Mouse (Mus musculus) ES-E14 (cell line): ENCODE data around the gene Fgd5. TPM values are rescaled to one million over a fixed set of nuclear protein-coding genes. Genes with fewer than 3 reads are reported as not detected.

ENCODE experiments used
- DNase-seq: peaks from one replicate; pipeline ENCODE4 v3.0.0-alpha.2; 2013; ENCODE audit warnings: low read depth, low spot score
- H3K27ac ChIP-seq: 2 replicates; pipeline ENCODE4 v1.5.1; 2012; ENCODE audit warnings: low read depth, mild to moderate bottlenecking, low read length, moderate library complexity, mixed read lengths; ENCODE audit not compliant: poor library complexity, insufficient read depth, severe bottlenecking
- H3K36me3 ChIP-seq: 2 replicates; pipeline ENCODE4 v1.6.1; 2012; ENCODE audit warnings: mild to moderate bottlenecking, low read length, moderate library complexity, mixed read lengths; ENCODE audit not compliant: control insufficient read depth, poor library complexity, insufficient read depth, severe bottlenecking
- H3K4me1 ChIP-seq, 2 experiments: fragments of 150-350 bp in 1 of 2; sonication (generic) in 1 of 2; 2 replicates each; pipeline ENCODE4 v1.6.1; 2012; ENCODE audit warnings: low read length in 2 of 2, mild to moderate bottlenecking in 1 of 2, mixed read lengths in 1 of 2; ENCODE audit not compliant: control insufficient read depth in 2 of 2, insufficient read depth in 2 of 2, poor library complexity in 1 of 2
- H3K4me3 ChIP-seq, 2 experiments: fragments of 150-350 bp in 1 of 2; sonication (generic) in 1 of 2; 2 replicates each; pipeline ENCODE4 v1.5.1; 2012; ENCODE audit warnings: low read length in 2 of 2, low read depth in 1 of 2, mild to moderate bottlenecking in 1 of 2, mixed read lengths in 1 of 2; ENCODE audit not compliant: insufficient read depth in 1 of 2, poor library complexity in 1 of 2, severe bottlenecking in 1 of 2
- H3K9ac ChIP-seq: 2 replicates; pipeline ENCODE4 v1.6.1; 2012; ENCODE audit warnings: low read depth, mild to moderate bottlenecking, low read length, mixed read lengths; ENCODE audit not compliant: poor library complexity, insufficient read depth, severe bottlenecking
- H3K9me3 ChIP-seq: fragments of 150-350 bp; sonication (generic); 2 replicates; pipeline ENCODE4 v1.6.1; 2012; ENCODE audit warnings: low read depth, mild to moderate bottlenecking, low read length; ENCODE audit not compliant: control insufficient read depth, insufficient read depth
- CHD2 ChIP-seq: IDR thresholded peaks from 2 replicates; pipeline ENCODE4 v1.6.1; 2014; ENCODE audit warnings: mild to moderate bottlenecking, low read depth, low read length, inconsistent platforms
- HCFC1 ChIP-seq: IDR thresholded peaks from 2 replicates; pipeline ENCODE4 v1.6.1; 2012; ENCODE audit warnings: low read length, inconsistent platforms, borderline replicate concordance; ENCODE audit not compliant: insufficient read depth
- MAFK ChIP-seq: IDR thresholded peaks from 2 replicates; pipeline ENCODE4 v1.6.1; 2014; ENCODE audit warnings: mild to moderate bottlenecking, low read depth, low read length, inconsistent platforms; ENCODE audit not compliant: insufficient read depth
- ZC3H11A ChIP-seq: IDR thresholded peaks from 2 replicates; pipeline ENCODE4 v1.6.1; 2012; ENCODE audit warnings: low read depth, mild to moderate bottlenecking, inconsistent platforms, low read length, borderline replicate concordance
- ZNF384 ChIP-seq: IDR thresholded peaks from 2 replicates; pipeline ENCODE4 v1.6.1; 2012; ENCODE audit warnings: low read depth, low read length, inconsistent platforms
- in situ Hi-C, 2 experiments: fragments of 600-800 bp; cut with MboI; formaldehyde crosslinking; loops; one replicate each; pipeline ENCODE4 v1.15.1; 2025; ENCODE audit warnings: low sequenced_read_pairs in 2 of 2, inconsistent platforms in 1 of 2; ENCODE audit not compliant: unreplicated experiment in 2 of 2
- total RNA-seq: library from RNA; depleted of rRNA; stranded (reverse); fragments of 300-350 nt; gene quantifications from 2 replicates; pipeline ENCODE4 v1.2.3, GENCODE M21; 2012

Gene Fgd5
- total RNA-seq, 1 experiment: 2.5 TPM

GRCm38 (mm10) chr6:91960028-91960811 lies 18.5 kb upstream of the Fgd5 start:
- no peaks in the 10 kb centered on the region for H3K36me3 ChIP-seq
- no peaks in the 10 kb centered on the region for H3K9me3 ChIP-seq
- H3K27ac ChIP-seq: no peak overlapping the region
- TF ChIP-seq CHD2 (no peak), MAFK (no peak), HCFC1 (no peak), ZNF384 (no peak), ZC3H11A (no peak)
- in situ Hi-C loops: no loop called here
- peaks cover 4 to 5% of the 10 kb centered on the region in 2 experiments; a peak in 2 of 4 replicates for H3K4me1 ChIP-seq
- H3K9ac ChIP-seq: no peak overlapping the region
- DNase-seq: no peak
- H3K4me3 ChIP-seq: no peak overlapping the region

GRCm38 (mm10) chr6:91963429-91963828 lies 15.2 kb upstream of the Fgd5 start:
- H3K27ac ChIP-seq: no peak overlapping the region
- H3K9ac ChIP-seq: no peak overlapping the region
- DNase-seq: no peak
- H3K4me3 ChIP-seq: no peak overlapping the region
- in situ Hi-C loops: no loop called here
- peaks cover under 1 to 1% of the 10 kb centered on the region in 2 experiments; a peak in 1 of 4 replicates for H3K4me1 ChIP-seq
- TF ChIP-seq MAFK: no peak
- TF ChIP-seq ZC3H11A: no peak
- TF ChIP-seq ZNF384: no peak
- TF ChIP-seq HCFC1: no peak
- no peak for TF ChIP-seq CHD2
- no peaks in the 10 kb centered on the region for H3K9me3 ChIP-seq
- no peaks in the 10 kb centered on the region for H3K36me3 ChIP-seq

- Histone ChIP-seq H3K9me3 (no peaks in the 10 kb centered on the region), H3K27ac (no peak overlapping the region), H3K36me3 (no peaks in the 10 kb centered on the region), H3K9ac (no peak overlapping the region), H3K4me1 (no peaks in the 10 kb centered on the region; a peak in 1 of 4 replicates), H3K4me3 (no peak overlapping the region)
- TF ChIP-seq HCFC1: no peak
- TF ChIP-seq ZC3H11A: no peak
- no peak for TF ChIP-seq CHD2
- TF ChIP-seq ZNF384: no peak
- no peak for TF ChIP-seq MAFK
- DNase-seq: no peak
- in situ Hi-C loops: no loop called here
Observed at GRCm38 (mm10) chr6:91965060-91965459, 13.6 kb upstream of the Fgd5 start.

- DNase-seq: no peak
- in situ Hi-C loops: no loop called here
- H3K27ac ChIP-seq: no peak overlapping the region
Observed at GRCm38 (mm10) chr6:91966006-91966405, 12.7 kb upstream of the Fgd5 start.

More at GRCm38 (mm10) chr6:91966006-91966405, 12.7 kb upstream of the Fgd5 start:
- Histone ChIP-seq H3K4me1 (no peaks in the 10 kb centered on the region), H3K36me3 (no peaks in the 10 kb centered on the region), H3K4me3 (no peak overlapping the region), H3K9ac (no peak overlapping the region), H3K9me3 (no peaks in the 10 kb centered on the region)
- TF ChIP-seq CHD2 (no peak), MAFK (no peak), ZC3H11A (no peak), HCFC1 (no peak), ZNF384 (no peak)
